Mouse (Mus musculus) ES-Bruce4 (cell line): Measurements from ENCODE around the gene Tubg1. TPM values are rescaled to one million over a fixed set of nuclear protein-coding genes. Genes with fewer than 3 reads are reported as not detected.
A peak's percentile ranks its signal among the peaks of the same experiment; 100 is the strongest.

ENCODE experiments used
- H3K27ac ChIP-seq: 2 replicates; pipeline ENCODE4 v1.5.1; 2012; ENCODE audit warnings: low read length, inconsistent platforms; ENCODE audit not compliant: insufficient read depth
- H3K27me3 ChIP-seq: 2 replicates; pipeline ENCODE4 v1.6.1; 2012; ENCODE audit warnings: mild to moderate bottlenecking, low read length, inconsistent platforms; ENCODE audit not compliant: control insufficient read depth, poor library complexity, insufficient read depth, severe bottlenecking
- H3K36me3 ChIP-seq: 2 replicates; pipeline ENCODE4 v1.6.1; 2012; ENCODE audit warnings: inconsistent platforms, mild to moderate bottlenecking, low read length, moderate library complexity; ENCODE audit not compliant: control insufficient read depth, poor library complexity, insufficient read depth, severe bottlenecking
- H3K4me1 ChIP-seq: one replicate; pipeline ENCODE4 v1.8.1; 2011; ENCODE audit warnings: low read length; ENCODE audit not compliant: control insufficient read depth, insufficient read depth
- H3K4me3 ChIP-seq: 2 replicates; pipeline ENCODE4 v1.5.1; 2011; ENCODE audit warnings: low read depth, mild to moderate bottlenecking, low read length
- H3K9ac ChIP-seq: 2 replicates; pipeline ENCODE4 v1.6.1; 2012; ENCODE audit warnings: low read depth, mild to moderate bottlenecking, inconsistent platforms; ENCODE audit not compliant: poor library complexity, severe bottlenecking
- H3K9me3 ChIP-seq: replicated peaks from 2 replicates; pipeline ENCODE4 v1.6.1; 2012; ENCODE audit warnings: mild to moderate bottlenecking, low read length, inconsistent platforms; ENCODE audit not compliant: control insufficient read depth, poor library complexity, insufficient read depth, severe bottlenecking
- CTCF ChIP-seq: IDR thresholded peaks from one replicate; pipeline ENCODE4 v1.8.1; 2011; ENCODE audit warnings: low read depth, low read length
- EP300 ChIP-seq: IDR thresholded peaks from 2 replicates; pipeline ENCODE4 v1.6.1; 2011; ENCODE audit warnings: low read depth, low read length; ENCODE audit not compliant: insufficient read depth
- POLR2A ChIP-seq: IDR thresholded peaks from one replicate; pipeline ENCODE4 v1.8.1; 2011; ENCODE audit warnings: low read length; ENCODE audit not compliant: insufficient read depth
- polyA plus RNA-seq: library from polyadenylated mRNA; stranded (reverse); fragments of >200 nt; gene quantifications from 2 replicates; pipeline ENCODE4 v1.2.4, GENCODE M21; 2011; ENCODE audit warnings: low read depth; ENCODE audit not compliant: missing spikeins, insufficient read depth, insufficient read length

The Tubg1 gene
- polyA plus RNA-seq, 1 experiment = 55.3 TPM

DNA sequence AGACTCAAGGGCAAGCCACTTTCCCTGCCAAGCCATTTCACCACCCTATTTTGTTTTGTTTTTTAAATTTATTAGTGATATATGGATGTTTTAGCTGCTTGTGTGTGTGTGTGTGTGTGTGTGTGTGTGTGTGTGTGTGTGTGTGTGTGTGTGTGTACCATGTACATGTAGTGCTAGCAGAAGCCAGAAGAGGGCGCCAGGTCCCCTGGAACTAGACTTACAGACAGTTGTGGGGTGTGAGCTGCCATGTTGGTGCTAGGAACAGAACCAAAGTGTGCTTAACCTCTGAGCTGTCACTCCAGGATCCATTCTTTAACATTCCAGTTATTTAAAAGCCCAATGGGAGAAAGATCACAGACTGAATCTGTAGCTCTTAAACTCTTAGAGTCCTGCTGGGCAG lies 7.3 kb downstream of the Tubg1 start:
- H3K4me1 ChIP-seq = no peaks in the 10 kb centered on the region
- peaks cover 8% of the 10 kb centered on the region for H3K36me3 ChIP-seq
- H3K27me3 ChIP-seq = no peaks in the 10 kb centered on the region
- no peak overlapping the region for H3K27ac ChIP-seq
- H3K4me3 ChIP-seq = no peak overlapping the region
- H3K9ac ChIP-seq = no peak overlapping the region
- H3K9me3 ChIP-seq = no peaks in the 10 kb centered on the region
- TF ChIP-seq CTCF (peak; percentile 28), EP300 (no peak), POLR2A (no peak)

DNA sequence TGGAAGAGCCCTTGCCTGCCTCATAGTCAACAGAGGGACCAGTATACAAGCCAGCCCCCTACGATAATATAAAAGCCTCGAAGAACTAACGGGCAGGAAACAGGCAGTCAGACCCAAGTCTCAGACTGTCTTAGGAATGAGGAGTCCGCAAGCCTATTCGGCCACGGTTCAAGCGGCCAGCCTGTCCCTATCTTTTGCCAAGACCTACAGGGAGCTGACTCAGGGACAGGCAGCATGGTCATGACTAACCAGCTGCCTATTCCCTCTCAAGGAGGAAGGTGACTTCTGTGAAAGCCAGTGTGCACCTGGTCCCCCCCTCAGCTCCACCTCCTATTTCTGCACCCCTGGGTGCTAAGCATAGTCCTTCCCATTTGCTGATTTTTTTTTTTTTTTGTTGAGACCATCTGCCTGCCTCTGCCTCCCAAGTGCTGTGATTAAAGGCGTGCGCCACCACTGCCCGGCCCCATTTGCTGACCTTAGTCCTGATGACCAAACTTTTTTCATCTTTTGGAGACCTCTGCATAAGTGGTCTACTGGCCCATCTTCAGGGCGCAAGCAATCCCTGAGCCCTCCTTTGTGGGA lies 9.3 kb downstream of the Tubg1 start:
- H3K9ac ChIP-seq = no peak overlapping the region
- no peak overlapping the region for H3K4me3 ChIP-seq
- H3K36me3 ChIP-seq = peaks cover 6% of the 10 kb centered on the region
- H3K27me3 ChIP-seq = no peaks in the 10 kb centered on the region
- H3K27ac ChIP-seq = no peak overlapping the region
- H3K4me1 ChIP-seq = no peaks in the 10 kb centered on the region
- no peak for TF ChIP-seq POLR2A
- TF ChIP-seq EP300 = no peak
- TF ChIP-seq CTCF = no peak
- no peaks in the 10 kb centered on the region for H3K9me3 ChIP-seq

DNA sequence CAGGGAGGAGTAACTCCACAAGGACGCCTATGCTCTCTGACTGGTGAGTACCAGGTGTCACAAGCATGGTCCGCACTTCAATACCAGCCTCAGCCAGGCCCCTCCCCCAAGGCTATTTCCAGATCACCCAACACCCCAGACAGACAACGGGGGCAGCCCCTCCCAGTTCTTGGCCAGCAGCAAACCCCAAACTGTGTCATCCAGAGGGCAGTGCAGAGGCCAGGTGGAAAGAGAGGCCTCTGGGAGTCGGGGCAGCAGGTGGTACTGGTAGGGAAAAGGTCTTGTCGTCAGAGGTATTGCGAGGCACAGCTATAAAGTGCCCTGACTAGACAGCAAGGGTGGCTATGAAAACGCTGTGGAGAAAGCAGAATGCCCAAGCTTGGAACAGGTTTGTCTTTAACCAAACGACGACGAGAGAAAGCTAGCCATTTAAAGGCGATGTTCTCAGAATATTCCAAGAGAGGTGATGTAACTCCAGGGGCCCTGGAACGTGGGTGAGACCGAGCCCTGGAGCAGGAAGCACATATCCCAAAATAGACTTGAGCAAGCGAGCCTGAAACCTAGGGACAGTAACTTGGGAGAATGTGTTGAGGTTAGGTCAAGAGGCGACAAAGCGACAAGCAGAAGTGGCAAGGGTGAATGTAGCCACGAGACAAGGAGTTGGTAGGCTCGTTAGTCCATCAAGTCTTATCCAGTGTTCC lies 10.5 kb downstream of the Tubg1 start:
- Histone ChIP-seq H3K9me3 (no peaks in the 10 kb centered on the region), H3K27me3 (no peaks in the 10 kb centered on the region), H3K27ac (no peak overlapping the region), H3K4me3 (no peak overlapping the region), H3K36me3 (peaks cover 6% of the 10 kb centered on the region), H3K4me1 (no peaks in the 10 kb centered on the region), H3K9ac (no peak overlapping the region)
- TF ChIP-seq CTCF = no peak
- TF ChIP-seq EP300 = no peak
- no peak for TF ChIP-seq POLR2A

DNA sequence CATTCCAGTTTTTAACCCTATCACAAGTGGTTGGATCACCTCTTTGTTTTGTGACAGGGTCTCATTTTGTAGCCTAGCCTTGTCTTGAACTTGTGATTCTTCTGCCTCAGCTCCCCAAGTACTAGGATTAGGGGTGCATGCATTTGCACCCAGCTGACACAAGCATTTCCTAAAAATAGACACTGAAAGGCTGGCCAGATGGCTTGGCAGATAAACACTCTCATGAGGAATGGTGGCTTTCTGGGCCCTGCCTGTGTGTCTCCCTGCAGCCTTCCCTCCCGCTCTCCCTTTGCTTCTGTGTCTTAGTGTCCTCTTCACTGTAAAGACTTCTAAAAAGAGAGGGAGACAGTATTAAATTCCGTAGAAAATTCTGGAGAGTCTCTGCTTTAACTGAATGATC lies 11.4 kb downstream of the Tubg1 start:
- no peaks in the 10 kb centered on the region for H3K4me1 ChIP-seq
- TF ChIP-seq POLR2A = no peak
- no peak for TF ChIP-seq CTCF
- no peak for TF ChIP-seq EP300
- H3K36me3 ChIP-seq = peaks cover 2% of the 10 kb centered on the region
- no peaks in the 10 kb centered on the region for H3K27me3 ChIP-seq
- no peak overlapping the region for H3K9ac ChIP-seq
- H3K27ac ChIP-seq = no peak overlapping the region
- no peaks in the 10 kb centered on the region for H3K9me3 ChIP-seq
- H3K4me3 ChIP-seq = no peak overlapping the region

DNA sequence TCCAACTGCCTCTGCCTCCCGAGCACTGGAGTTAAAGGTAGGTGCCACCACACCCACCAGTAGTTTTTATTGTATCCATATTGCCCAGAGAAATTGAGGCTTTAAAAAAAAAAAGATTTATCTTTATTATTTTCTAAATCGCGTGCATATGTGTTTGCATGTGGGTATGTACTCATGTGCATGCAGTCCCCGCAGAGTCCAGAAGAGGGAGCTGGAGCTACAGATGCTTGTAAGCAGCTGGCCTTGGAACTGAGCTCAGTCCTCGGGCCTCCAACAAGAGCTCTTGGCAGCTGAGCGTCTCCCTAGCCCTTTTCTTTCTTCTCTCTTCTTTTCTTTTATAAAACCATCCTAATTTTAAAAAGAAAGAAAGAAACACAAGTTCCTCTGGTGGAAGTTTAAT lies 12.0 kb downstream of the Tubg1 start:
- no peak overlapping the region for H3K9ac ChIP-seq
- no peak overlapping the region for H3K27ac ChIP-seq
- no peak overlapping the region for H3K4me3 ChIP-seq
- no peaks in the 10 kb centered on the region for H3K9me3 ChIP-seq
- TF ChIP-seq EP300 (no peak), CTCF (peak; percentile 65)
- no peaks in the 10 kb centered on the region for H3K27me3 ChIP-seq
- H3K4me1 ChIP-seq = no peaks in the 10 kb centered on the region
- H3K36me3 ChIP-seq = no peaks in the 10 kb centered on the region

DNA sequence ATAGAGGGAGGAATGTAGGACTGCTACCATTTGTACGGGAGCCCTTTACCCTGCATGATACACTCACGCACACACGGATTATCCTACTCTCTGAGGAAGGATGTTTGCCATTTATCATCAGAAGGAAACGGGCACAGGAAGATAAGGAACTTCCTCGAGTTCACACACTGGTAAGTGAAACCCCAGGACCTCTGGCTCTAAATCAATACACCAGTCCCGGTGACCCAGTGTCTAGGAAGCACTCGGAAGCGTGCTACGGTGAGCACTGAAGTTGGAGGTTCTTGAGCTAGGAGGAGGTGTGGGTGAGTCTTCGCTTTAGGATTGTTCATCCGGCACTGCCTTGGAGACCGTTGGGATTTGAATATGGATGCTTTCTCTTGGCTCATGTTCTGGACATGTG lies 13.3 kb downstream of the Tubg1 start:
- no peak overlapping the region for H3K4me3 ChIP-seq
- H3K4me1 ChIP-seq = no peaks in the 10 kb centered on the region
- H3K27ac ChIP-seq = no peak overlapping the region
- no peak for TF ChIP-seq EP300
- no peak for TF ChIP-seq CTCF
- TF ChIP-seq POLR2A = no peak
- no peaks in the 10 kb centered on the region for H3K9me3 ChIP-seq
- no peaks in the 10 kb centered on the region for H3K27me3 ChIP-seq
- H3K36me3 ChIP-seq = no peaks in the 10 kb centered on the region
- no peak overlapping the region for H3K9ac ChIP-seq
